Mouse (Mus musculus) spleen, adult 2 months (tissue): ENCODE measurements at regions not wholly inside any gene's neighbourhood (a gene's known extent, or its start where the extent isn't known, plus 50 kb on each side); places are given as distances from the start of the nearest gene placed in this dataset.

Experiments
- CTCF ChIP-seq: fragments of 200-500 bp; IDR thresholded peaks from 2 replicates; pipeline ENCODE4 v1.5.1; 2011; ENCODE audit warnings: mild to moderate bottlenecking, inconsistent platforms; ENCODE audit not compliant: insufficient read depth, insufficient read length, insufficient replicate concordance; ENCODE audit errors: extremely low read depth
- POLR2A ChIP-seq: fragments of 200-500 bp; IDR thresholded peaks from 2 replicates; pipeline ENCODE4 v1.6.1; 2011; ENCODE audit warnings: low read depth, low read length, inconsistent platforms

- no peak for TF ChIP-seq CTCF
- TF ChIP-seq POLR2A, result no peak
Observed at GRCm38 (mm10) chr1:127023100-127023499, 181.7 kb upstream of the Mgat5 start.
